8 mouse cellular contexts compared by ENCODE assay signal in genomic region chr9:7101361-7101760, GRCm38 (mm10).
"Had no signal": no experiment of that assay in that cellular context is flagged by ENCODE, and none has a peak within 500 bp of the region (broad histone marks: within the 10 kb centered on the region; RNA-seq: fewer than 3 reads in every experiment).

No protein-coding gene starts in this region.

- DNase-seq: liver, postnatal 0 days; lung, adult 2 months; lung, postnatal 14 days; lung, postnatal 36 days; right cerebral cortex, postnatal 14 days; thymus, adult 2 months; thymus, postnatal 25 days; thymus, postnatal 4 days had no signal
